Mouse (Mus musculus): ENCODE data around the gene Rps15. TPM values are rescaled to one million over a fixed set of nuclear protein-coding genes. Genes with fewer than 3 reads are reported as not detected.

The Rps15 gene
- polyA plus RNA-seq, 1 experiment from 2014 or later = 668 TPM

DNA sequence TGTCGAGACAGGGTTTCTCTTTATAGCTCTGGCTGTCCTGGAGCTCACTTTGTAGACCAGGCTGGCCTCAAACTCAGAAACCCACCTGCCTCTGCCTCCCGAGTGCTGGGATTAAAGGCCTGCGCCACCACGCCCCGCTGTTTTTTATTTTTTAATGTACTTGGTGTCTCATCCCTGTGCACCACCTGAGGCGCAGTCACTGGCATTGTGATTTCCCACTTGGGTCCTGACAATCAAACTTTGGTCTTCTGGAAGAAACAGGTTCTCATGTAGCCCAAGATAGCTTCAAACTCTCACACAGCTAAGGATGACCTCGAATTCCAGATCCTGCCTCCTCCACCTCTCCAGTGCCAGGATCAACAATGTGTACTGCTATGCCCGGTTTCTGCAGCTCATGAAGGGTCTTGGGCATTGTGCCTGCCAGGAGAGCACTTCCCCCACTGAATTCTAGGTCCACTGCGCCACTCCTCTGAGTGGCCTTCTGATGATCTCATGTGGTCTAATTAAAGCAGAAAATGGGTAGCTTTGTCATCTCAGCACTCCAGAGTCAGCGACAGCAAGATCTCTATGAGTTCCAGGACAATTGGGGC is 29.4 kb upstream of the Rps15 start:
- 94% methylated on average over 10 of the region's 10 CpGs for WGBS
- Histone ChIP-seq H3K9ac (no peak overlapping the region), H3K27me3 (no peaks in the 10 kb centered on the region), H3K36me3 (peaks cover 16% of the 10 kb centered on the region), H3K9me3 (replicated peaks) (no peaks in the 10 kb centered on the region), H3K4me2 (replicated peaks) (no peak overlapping the region), H3K4me1 (peaks cover 58% of the 10 kb centered on the region), H3K4me3 (no peak overlapping the region), H3K27ac (no peak overlapping the region)
- ATAC-seq (ENCODE audit: low FRiP score) = no peak

DNA sequence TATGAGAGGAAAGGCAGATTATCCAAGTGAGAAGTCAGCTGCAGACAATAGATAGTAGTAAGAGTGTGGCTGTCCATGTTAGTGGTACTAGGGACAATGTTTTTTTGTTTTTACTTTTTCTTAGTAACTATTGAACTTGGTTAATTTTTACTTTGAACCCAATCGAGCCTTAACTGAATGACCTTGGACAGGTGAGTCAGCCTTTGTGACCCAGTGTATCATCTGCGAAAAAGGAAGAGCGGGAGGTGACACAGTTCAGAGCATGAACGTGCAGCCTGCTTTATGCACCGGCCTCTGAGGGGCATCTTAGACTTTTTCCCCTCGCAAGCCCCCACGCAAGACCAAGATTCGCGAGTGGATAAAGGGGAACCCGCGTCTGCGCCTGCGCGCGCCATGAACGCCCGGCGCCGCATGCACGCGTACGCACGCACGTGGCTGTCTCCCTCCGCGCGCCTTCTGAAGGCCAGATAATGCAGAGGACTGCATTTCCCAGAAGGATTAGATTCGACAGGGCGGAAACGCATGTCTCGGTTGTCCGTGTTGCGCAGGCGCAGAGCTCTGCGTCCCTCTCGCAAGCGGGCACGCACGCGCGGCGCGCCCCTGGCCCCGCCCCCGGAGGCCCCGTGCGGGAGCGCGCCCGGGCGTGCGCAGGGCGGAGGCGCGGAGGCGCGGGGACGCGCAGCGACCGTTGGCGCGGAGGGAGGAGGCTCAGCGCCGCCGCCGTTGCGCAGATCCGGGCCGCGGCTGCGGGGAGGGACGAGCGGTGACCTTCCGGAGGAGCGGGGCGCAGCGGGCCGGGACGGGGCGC is 27.7 kb upstream of the Rps15 start:
- H3K27me3 ChIP-seq = no peaks in the 10 kb centered on the region
- H3K4me2 ChIP-seq (replicated peaks) = peak overlapping the region; percentile 57
- peak; percentile 78 for ATAC-seq (ENCODE audit: low FRiP score)
- peaks cover 65% of the 10 kb centered on the region for H3K4me1 ChIP-seq
- H3K4me3 ChIP-seq = peak overlapping the region; percentile 94
- no peaks in the 10 kb centered on the region for H3K9me3 ChIP-seq (replicated peaks)
- peaks cover 9% of the 10 kb centered on the region for H3K36me3 ChIP-seq
- 1% methylated on average over 79 of the region's 81 CpGs for WGBS
- H3K9ac ChIP-seq = peak overlapping the region; percentile 96
- peak overlapping the region; percentile 74 for H3K27ac ChIP-seq

DNA sequence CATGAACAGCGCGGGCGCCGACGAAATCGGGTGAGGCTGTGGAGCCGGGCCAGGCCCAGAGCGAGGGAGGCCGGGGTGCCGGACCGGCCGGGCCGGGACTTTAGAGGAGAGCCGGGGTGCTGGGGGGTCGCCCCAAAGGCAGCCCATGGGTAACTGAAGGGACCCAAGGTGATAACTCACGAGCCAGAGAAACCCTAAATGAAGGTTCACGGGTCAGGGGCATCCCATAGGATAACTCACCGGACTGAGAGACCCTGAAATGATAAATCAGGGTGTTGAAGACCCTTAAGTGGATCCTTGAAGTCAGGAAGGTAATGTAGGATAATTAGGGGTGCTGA is 27.1 kb upstream of the Rps15 start:
- H3K4me2 ChIP-seq (replicated peaks) = peak overlapping the region; percentile 57
- ATAC-seq (ENCODE audit: low FRiP score) = no peak
- H3K4me3 ChIP-seq = peak overlapping the region; percentile 94
- H3K9ac ChIP-seq = peak overlapping the region; percentile 96
- no peaks in the 10 kb centered on the region for H3K9me3 ChIP-seq (replicated peaks)
- under 1% methylated on average over 17 of the region's 18 CpGs for WGBS
- H3K27me3 ChIP-seq = no peaks in the 10 kb centered on the region
- H3K27ac ChIP-seq = peak overlapping the region; percentile 74
- H3K36me3 ChIP-seq = peaks cover 9% of the 10 kb centered on the region
- H3K4me1 ChIP-seq = peaks cover 60% of the 10 kb centered on the region

DNA sequence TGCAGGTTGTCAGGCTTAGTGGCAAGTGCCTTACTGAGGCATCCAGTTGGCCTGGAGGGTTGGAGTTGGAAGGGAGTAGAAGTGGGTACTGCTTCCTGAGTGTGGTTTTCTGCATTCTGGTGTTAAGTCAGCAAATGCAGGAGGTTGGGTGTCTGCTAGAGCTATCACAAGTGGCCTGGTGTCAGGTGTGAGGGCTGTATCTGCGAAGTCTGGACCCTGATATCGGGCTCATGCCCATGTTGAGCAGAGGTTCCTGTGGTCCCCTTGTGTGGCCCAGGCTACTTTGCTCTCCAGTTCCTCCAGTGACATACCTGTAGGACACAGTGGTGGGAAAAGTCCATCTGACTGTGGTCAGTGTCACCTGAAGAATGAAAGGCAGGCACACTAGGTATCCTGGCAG is 22.2 kb upstream of the Rps15 start:
- Histone ChIP-seq H3K4me1 (peaks cover 52% of the 10 kb centered on the region), H3K4me3 (no peak overlapping the region), H3K9ac (0 out of 2 replicates have a peak overlapping the region, but pooled peaks have one; percentile 5), H3K4me2 (replicated peaks) (no peak overlapping the region), H3K27ac (no peak overlapping the region), H3K9me3 (replicated peaks) (no peaks in the 10 kb centered on the region), H3K27me3 (no peaks in the 10 kb centered on the region), H3K36me3 (peaks cover 31% of the 10 kb centered on the region)
- 93% methylated on average over 2 of the region's 2 CpGs for WGBS
- ATAC-seq (ENCODE audit: low FRiP score) = no peak

DNA sequence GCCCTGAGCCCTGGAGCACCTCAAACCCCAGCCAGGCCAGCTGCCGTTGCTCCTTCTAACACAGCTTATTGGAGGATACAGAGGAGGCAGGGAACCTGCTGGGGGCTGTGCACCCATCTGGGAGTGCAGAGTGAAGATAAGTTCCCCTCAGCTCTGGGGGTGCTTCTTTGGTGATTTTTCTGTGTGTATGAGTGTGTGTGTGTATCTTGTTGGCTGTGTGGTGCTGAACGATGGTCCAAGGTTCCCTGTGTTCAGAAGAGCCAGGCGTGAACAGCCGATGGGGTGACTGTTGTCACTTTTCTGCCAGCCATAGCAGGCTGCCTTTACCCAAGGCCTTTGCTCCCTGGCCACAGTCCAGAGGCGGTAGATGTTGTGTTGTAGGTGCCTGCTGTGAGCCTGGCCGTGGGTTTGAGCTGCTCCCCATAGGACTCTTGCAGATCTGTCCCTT is 21.5 kb upstream of the Rps15 start:
- H3K27me3 ChIP-seq = no peaks in the 10 kb centered on the region
- H3K4me2 ChIP-seq (replicated peaks) = no peak overlapping the region
- 0 out of 2 replicates have a peak overlapping the region, but pooled peaks have one; percentile 8 for H3K27ac ChIP-seq
- H3K9me3 ChIP-seq (replicated peaks) = no peaks in the 10 kb centered on the region
- H3K9ac ChIP-seq = 0 out of 2 replicates have a peak overlapping the region, but pooled peaks have one; percentile 5
- no peak overlapping the region for H3K4me3 ChIP-seq
- H3K4me1 ChIP-seq = peaks cover 50% of the 10 kb centered on the region
- 83% methylated on average over 6 of the region's 6 CpGs for WGBS
- no peak for ATAC-seq (ENCODE audit: low FRiP score)
- H3K36me3 ChIP-seq = peaks cover 37% of the 10 kb centered on the region

DNA sequence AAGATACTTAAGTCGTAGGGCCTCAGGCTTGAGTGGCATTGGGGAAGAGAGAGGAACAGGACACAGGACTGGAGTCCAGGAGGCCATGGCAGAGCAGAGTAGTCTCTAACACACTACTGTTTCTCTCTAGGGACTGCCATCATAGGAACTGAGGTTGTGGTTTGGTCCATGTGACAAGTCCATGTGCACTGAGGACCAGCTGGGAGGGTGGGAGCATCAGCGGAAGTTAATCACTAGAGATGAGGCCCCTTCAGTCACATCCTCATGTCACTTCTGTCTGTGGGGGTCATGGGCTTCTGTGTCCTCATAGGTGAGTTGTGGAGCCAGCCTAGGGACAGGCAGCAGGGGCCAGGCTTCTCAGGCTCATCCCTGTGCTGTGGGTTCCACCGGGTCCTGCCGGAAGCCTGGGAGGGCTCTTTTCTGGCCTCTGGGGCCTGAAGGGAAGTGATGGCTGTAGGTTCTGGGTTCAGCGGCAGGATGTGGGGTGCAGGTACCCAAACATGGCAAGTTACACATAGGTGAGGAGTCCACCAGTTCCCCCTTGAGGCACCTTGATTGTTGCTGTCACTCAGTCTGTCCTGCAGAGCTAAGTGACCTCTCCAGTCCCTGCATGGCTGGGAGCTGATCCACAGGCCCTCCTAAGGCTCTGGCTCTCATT is 20.9 kb upstream of the Rps15 start:
- Histone ChIP-seq H3K27me3 (no peaks in the 10 kb centered on the region), H3K27ac (0 out of 2 replicates have a peak overlapping the region, but pooled peaks have one; percentile 8), H3K9ac (no peak overlapping the region), H3K9me3 (replicated peaks) (no peaks in the 10 kb centered on the region), H3K4me2 (replicated peaks) (no peak overlapping the region), H3K36me3 (peaks cover 42% of the 10 kb centered on the region), H3K4me3 (no peak overlapping the region), H3K4me1 (peaks cover 44% of the 10 kb centered on the region)
- no peak for ATAC-seq (ENCODE audit: low FRiP score)
- 83% methylated on average over 5 of the region's 5 CpGs for WGBS

DNA sequence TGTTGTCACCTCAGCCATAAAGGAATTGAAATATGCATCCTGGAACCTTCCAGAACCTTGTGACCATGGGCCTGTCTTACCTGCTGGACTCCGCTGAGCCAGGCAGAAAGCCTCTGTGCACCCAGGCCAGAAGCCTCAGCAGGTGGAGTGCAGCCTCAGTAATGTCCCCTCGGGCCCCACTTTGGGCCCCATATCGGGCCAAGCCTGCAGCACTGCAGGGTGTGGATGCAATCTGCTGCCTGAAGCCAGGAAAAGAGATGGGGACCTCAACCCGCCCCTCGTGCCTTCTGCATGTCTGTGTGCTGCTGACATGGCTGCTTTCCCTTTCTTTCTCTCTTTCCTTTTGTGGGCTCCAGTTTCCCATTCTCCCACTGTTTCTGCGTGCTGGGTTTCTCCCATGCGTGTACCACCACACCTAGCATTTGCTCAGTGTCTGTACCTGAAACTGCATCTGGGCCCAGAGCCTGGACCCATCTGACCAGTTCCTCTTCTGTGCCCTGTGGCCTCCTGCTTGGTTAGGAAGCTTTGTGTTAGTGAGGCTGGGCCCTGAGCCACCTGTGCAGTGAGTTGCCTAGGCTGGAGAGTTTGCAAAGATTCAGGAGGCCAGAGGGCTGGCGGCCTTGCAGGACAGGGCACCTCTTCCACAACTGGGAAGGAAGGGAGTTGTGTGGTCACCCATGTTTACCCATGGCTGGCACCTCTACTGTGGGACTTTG is 20.2 kb upstream of the Rps15 start:
- Histone ChIP-seq H3K4me1 (peaks cover 37% of the 10 kb centered on the region), H3K27ac (no peak overlapping the region)
- WGBS = 94% methylated on average over 8 of the region's 8 CpGs

DNA sequence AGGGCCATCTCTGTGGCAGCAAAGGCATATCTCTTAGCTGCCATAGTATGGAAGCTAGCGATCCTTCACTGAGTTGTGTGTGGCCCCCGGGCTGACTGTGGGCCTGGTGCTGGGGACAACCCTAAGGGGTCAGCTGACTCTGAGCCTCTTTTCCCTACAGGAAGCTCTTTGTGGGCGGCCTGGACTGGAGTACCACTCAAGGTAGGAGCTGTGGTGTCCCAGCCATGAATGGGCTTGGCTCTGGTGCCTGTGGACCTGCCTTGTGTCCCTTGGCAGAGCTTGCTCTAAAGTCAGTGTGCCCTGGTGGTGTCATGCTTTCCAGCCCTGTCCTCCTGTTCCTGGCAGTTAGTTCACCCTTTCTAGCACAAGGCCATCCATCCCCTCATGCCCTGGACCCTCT is 18.4 kb upstream of the Rps15 start:
- WGBS = 94% methylated on average over 3 of the region's 3 CpGs
- peaks cover 60% of the 10 kb centered on the region for H3K36me3 ChIP-seq
- no peaks in the 10 kb centered on the region for H3K9me3 ChIP-seq (replicated peaks)
- H3K27me3 ChIP-seq = no peaks in the 10 kb centered on the region
- peak overlapping the region; percentile 5; the same call in 1 of the 2 replicates for H3K9ac ChIP-seq
- H3K27ac ChIP-seq = no peak overlapping the region; the same call in 1 of the 2 replicates
- peaks cover 20% of the 10 kb centered on the region for H3K4me1 ChIP-seq
- H3K4me3 ChIP-seq = no peak overlapping the region
- no peak for ATAC-seq (ENCODE audit: low FRiP score)
- H3K4me2 ChIP-seq (replicated peaks) = no peak overlapping the region

More for the DNA sequence above, 20.2 kb upstream of the Rps15 start:
- Histone ChIP-seq H3K9me3 (replicated peaks) (no peaks in the 10 kb centered on the region), H3K4me2 (replicated peaks) (no peak overlapping the region), H3K4me3 (no peak overlapping the region), H3K36me3 (peaks cover 48% of the 10 kb centered on the region), H3K9ac (no peak overlapping the region), H3K27me3 (no peaks in the 10 kb centered on the region)
- no peak for ATAC-seq (ENCODE audit: low FRiP score)

DNA sequence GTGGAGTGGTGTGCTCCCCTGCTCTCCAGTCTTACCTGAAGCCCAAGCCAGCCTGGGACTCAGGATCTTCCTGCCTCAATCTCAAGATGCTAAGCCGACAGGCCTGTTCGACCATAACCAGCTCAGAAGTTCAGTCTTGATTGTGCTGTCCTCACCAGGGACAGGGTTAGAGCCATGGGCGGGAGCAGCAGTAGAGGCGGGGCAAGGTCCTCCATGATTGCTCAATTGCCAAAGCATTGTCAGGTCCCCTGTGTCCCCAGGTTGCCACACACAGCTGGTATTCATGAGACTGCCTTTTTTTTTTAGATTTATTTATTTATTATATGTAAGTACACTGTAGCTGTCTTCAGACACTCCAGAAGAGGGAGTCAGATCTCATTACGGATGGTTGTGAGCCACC is 16.0 kb upstream of the Rps15 start:
- no peak overlapping the region for H3K4me3 ChIP-seq
- no peak overlapping the region for H3K4me2 ChIP-seq (replicated peaks)
- WGBS = 89% methylated on average over 5 of the region's 5 CpGs

DNA sequence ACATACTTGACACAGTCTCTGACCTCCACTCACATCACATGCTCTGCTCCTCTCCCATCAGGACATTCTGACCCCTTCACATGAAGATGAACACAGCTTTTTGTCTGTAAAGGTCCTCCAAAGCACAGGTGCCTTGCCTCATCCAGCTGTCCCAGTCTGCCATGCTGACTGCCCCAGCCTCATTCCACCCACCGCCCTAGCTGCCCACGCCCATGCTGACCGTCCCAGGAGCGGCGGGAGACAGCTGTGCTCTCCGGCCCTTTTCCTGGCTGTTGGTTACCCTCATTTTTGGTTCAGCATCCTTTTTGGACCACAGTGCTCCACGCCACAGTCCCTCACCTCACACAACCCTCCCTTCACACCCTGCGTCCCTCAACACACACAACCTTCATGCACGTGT is 13.9 kb upstream of the Rps15 start:
- Histone ChIP-seq H3K9ac (no peak overlapping the region), H3K4me3 (no peak overlapping the region), H3K27ac (no peak overlapping the region), H3K9me3 (replicated peaks) (no peaks in the 10 kb centered on the region), H3K36me3 (peaks cover 90% of the 10 kb centered on the region), H3K27me3 (no peaks in the 10 kb centered on the region), H3K4me2 (replicated peaks) (no peak overlapping the region), H3K4me1 (peaks cover 10% of the 10 kb centered on the region; the same call in 1 of the 2 replicates)
- WGBS = 93% methylated on average over 9 of the region's 9 CpGs
- ATAC-seq (ENCODE audit: low FRiP score) = no peak

More for the DNA sequence above, 16.0 kb upstream of the Rps15 start:
- Histone ChIP-seq H3K27me3 (no peaks in the 10 kb centered on the region), H3K36me3 (peaks cover 78% of the 10 kb centered on the region), H3K9ac (no peak overlapping the region), H3K4me1 (peaks cover 4% of the 10 kb centered on the region; the same call in 1 of the 2 replicates), H3K9me3 (replicated peaks) (no peaks in the 10 kb centered on the region), H3K27ac (no peak overlapping the region)
- no peak for ATAC-seq (ENCODE audit: low FRiP score)

DNA sequence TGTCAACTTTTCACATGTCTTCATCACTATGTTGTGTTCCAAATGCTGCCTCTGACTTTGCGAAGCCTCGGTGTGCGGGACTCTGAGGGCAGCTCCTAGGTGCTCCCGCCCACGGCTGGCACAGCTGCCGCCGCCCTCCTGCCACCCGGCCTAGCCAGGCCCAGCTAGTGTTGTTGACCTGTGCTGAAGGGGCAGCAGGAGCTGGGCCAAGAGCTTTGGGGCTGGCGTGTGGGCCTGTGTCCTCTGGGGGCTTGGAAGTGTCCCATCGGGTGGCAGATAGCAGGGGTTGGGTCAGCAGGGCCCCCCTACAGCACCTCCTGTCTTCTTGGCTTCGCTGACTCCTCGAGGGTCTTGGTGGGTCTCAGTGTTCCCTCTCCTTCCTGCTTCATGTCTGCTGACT is 13.0 kb upstream of the Rps15 start:
- 95% methylated on average over 12 of the region's 12 CpGs for WGBS
- H3K27me3 ChIP-seq = no peaks in the 10 kb centered on the region
- no peak for ATAC-seq (ENCODE audit: low FRiP score)

More for the DNA sequence above, 13.0 kb upstream of the Rps15 start:
- Histone ChIP-seq H3K4me1 (peaks cover 10% of the 10 kb centered on the region; the same call in 1 of the 2 replicates), H3K36me3 (peaks cover 94% of the 10 kb centered on the region), H3K4me2 (replicated peaks) (no peak overlapping the region), H3K27ac (no peak overlapping the region), H3K9ac (no peak overlapping the region), H3K9me3 (replicated peaks) (no peaks in the 10 kb centered on the region), H3K4me3 (no peak overlapping the region)

Measured in hindbrain, embryonic 12.5 days (tissue).